Mouse (Mus musculus) heart, embryonic 10.5 days (tissue): ENCODE results near the gene Ssbp3. TPM values are rescaled to one million over a fixed set of nuclear protein-coding genes. Genes with fewer than 3 reads are reported as not detected.

Experiments used
- DNase-seq: peaks from one replicate; pipeline ENCODE4 v3.0.0-alpha.2; 2017; ENCODE audit warnings: low spot score
- H3K27ac ChIP-seq: fragments of 300-500 bp; sonication (generic); 2 replicates; pipeline ENCODE4 v1.5.1; 2016; ENCODE audit warnings: mild to moderate bottlenecking
- H3K27me3 ChIP-seq: fragments of 300-500 bp; sonication (generic); 2 replicates; pipeline ENCODE4 v1.6.1; 2016; ENCODE audit warnings: mild to moderate bottlenecking; ENCODE audit not compliant: poor library complexity, insufficient read depth, severe bottlenecking
- H3K36me3 ChIP-seq: fragments of 300-500 bp; sonication (generic); 2 replicates; pipeline ENCODE4 v1.6.1; 2016; ENCODE audit warnings: mild to moderate bottlenecking, moderate library complexity
- H3K4me1 ChIP-seq: fragments of 300-500 bp; sonication (generic); 2 replicates; pipeline ENCODE4 v1.6.1; 2016; ENCODE audit warnings: mild to moderate bottlenecking
- H3K4me3 ChIP-seq: fragments of 300-500 bp; sonication (generic); 2 replicates; pipeline ENCODE4 v1.5.1; 2016; ENCODE audit warnings: mild to moderate bottlenecking, moderate library complexity
- H3K9me3 ChIP-seq: fragments of 300-500 bp; sonication (generic); 2 replicates; pipeline ENCODE4 v1.6.1; 2016; ENCODE audit warnings: mild to moderate bottlenecking, moderate library complexity
- WGBS: fragments of 180-500 bp; shearing (Covaris S2); methylation state at CpG from one replicate; pipeline ENCODE4 v1.1.7; 2016; 5-methylcytosine and 5-hydroxymethylcytosine counted together
- polyA plus RNA-seq: library from polyadenylated mRNA; unstranded; fragments of >200 nt; fragmentation: Nextera tagmentation; extraction: Ambion mirVana; gene quantifications from 2 replicates; pipeline ENCODE4 v1.2.1, GENCODE M21; 2016

Gene Ssbp3
- polyA plus RNA-seq, result 69.6 and 139 TPM in 2 replicates

GRCm38 (mm10) chr4:106910201-106911172 is at the start of gene Ssbp3:
Gene Ssbp3 (plus strand): TSS chr4:106910701.
- Histone ChIP-seq H3K9me3 (no peaks in the 10 kb centered on the region), H3K4me1 (peaks cover 75% of the 10 kb centered on the region), H3K27me3 (no peaks in the 10 kb centered on the region), H3K36me3 (peaks cover 26% of the 10 kb centered on the region), H3K27ac (peak within 1 kb of the TSS; percentile 99), H3K4me3 (peak within 1 kb of the TSS; percentile 100)
- WGBS, result under 1% methylated on average over 44 of the region's 51 CpGs
- DNase-seq, result peak; percentile 87

- DNase-seq, result no peak
- Histone ChIP-seq H3K36me3 (no peaks in the 10 kb centered on the region), H3K4me3 (no peak overlapping the region), H3K27ac (peak overlapping the region; percentile 91), H3K27me3 (no peaks in the 10 kb centered on the region), H3K4me1 (peaks cover 86% of the 10 kb centered on the region), H3K9me3 (no peaks in the 10 kb centered on the region)
- WGBS, result 66% methylated on average over 8 of the region's 8 CpGs
Observed at GRCm38 (mm10) chr4:106861871-106862270, 48.6 kb upstream of the Ssbp3 start.

- WGBS, result 31% methylated on average over 7 of the region's 7 CpGs
- no peak for DNase-seq
- Histone ChIP-seq H3K27ac (peak overlapping the region; percentile 91), H3K27me3 (no peaks in the 10 kb centered on the region), H3K4me1 (peaks cover 90% of the 10 kb centered on the region), H3K4me3 (no peak overlapping the region), H3K36me3 (no peaks in the 10 kb centered on the region), H3K9me3 (no peaks in the 10 kb centered on the region)
Observed at GRCm38 (mm10) chr4:106862317-106862716, 48.2 kb upstream of the Ssbp3 start.

- WGBS, result 48% methylated on average over 3 of the region's 3 CpGs
- no peaks in the 10 kb centered on the region for H3K36me3 ChIP-seq
- H3K4me1 ChIP-seq, result peaks cover 92% of the 10 kb centered on the region
- H3K27ac ChIP-seq, result peak overlapping the region; percentile 91
- no peak overlapping the region for H3K4me3 ChIP-seq
- H3K9me3 ChIP-seq, result no peaks in the 10 kb centered on the region
- H3K27me3 ChIP-seq, result no peaks in the 10 kb centered on the region
- no peak for DNase-seq
Observed at GRCm38 (mm10) chr4:106862767-106863370, 47.6 kb upstream of the Ssbp3 start.

- WGBS, result 16% methylated on average over 19 of the region's 19 CpGs
- H3K9me3 ChIP-seq, result no peaks in the 10 kb centered on the region
- no peaks in the 10 kb centered on the region for H3K27me3 ChIP-seq
- peaks cover 90% of the 10 kb centered on the region for H3K4me1 ChIP-seq
- H3K4me3 ChIP-seq, result no peak overlapping the region
- peak overlapping the region; percentile 91 for H3K27ac ChIP-seq
- no peak for DNase-seq
- no peaks in the 10 kb centered on the region for H3K36me3 ChIP-seq
Observed at GRCm38 (mm10) chr4:106865415-106866110, 44.9 kb upstream of the Ssbp3 start.

- no peak for DNase-seq
- H3K27ac ChIP-seq, result peak overlapping the region; percentile 91
- H3K4me3 ChIP-seq, result no peak overlapping the region
- WGBS, result 38% methylated on average over 5 of the region's 5 CpGs
- H3K9me3 ChIP-seq, result no peaks in the 10 kb centered on the region
- no peaks in the 10 kb centered on the region for H3K36me3 ChIP-seq
- H3K27me3 ChIP-seq, result no peaks in the 10 kb centered on the region
- H3K4me1 ChIP-seq, result peaks cover 87% of the 10 kb centered on the region
Observed at GRCm38 (mm10) chr4:106866381-106866780, 44.1 kb upstream of the Ssbp3 start.

- Histone ChIP-seq H3K27ac (peak overlapping the region; percentile 91), H3K27me3 (no peaks in the 10 kb centered on the region), H3K4me3 (no peak overlapping the region), H3K9me3 (no peaks in the 10 kb centered on the region), H3K4me1 (peaks cover 82% of the 10 kb centered on the region), H3K36me3 (no peaks in the 10 kb centered on the region)
- peak; percentile 87 for DNase-seq
- WGBS, result 2% methylated on average over 7 of the region's 7 CpGs
Observed at GRCm38 (mm10) chr4:106866845-106867244, 43.7 kb upstream of the Ssbp3 start.

GRCm38 (mm10) chr4:106868737-106869438 is 41.6 kb upstream of the Ssbp3 start:
- peak; percentile 85 for DNase-seq
- Histone ChIP-seq H3K36me3 (no peaks in the 10 kb centered on the region), H3K9me3 (no peaks in the 10 kb centered on the region), H3K27ac (peak overlapping the region; percentile 85), H3K27me3 (no peaks in the 10 kb centered on the region), H3K4me1 (peaks cover 62% of the 10 kb centered on the region), H3K4me3 (0 out of 2 replicates have a peak overlapping the region, but pooled peaks have one; percentile 12)
- WGBS, result 32% methylated on average over 12 of the region's 12 CpGs

GRCm38 (mm10) chr4:106869539-106869951 is 41.0 kb upstream of the Ssbp3 start:
- 55% methylated on average over 3 of the region's 3 CpGs for WGBS
- Histone ChIP-seq H3K4me3 (0 out of 2 replicates have a peak overlapping the region, but pooled peaks have one; percentile 12), H3K9me3 (no peaks in the 10 kb centered on the region), H3K27me3 (no peaks in the 10 kb centered on the region), H3K27ac (peak overlapping the region; percentile 85), H3K4me1 (peaks cover 55% of the 10 kb centered on the region), H3K36me3 (no peaks in the 10 kb centered on the region)
- no peak for DNase-seq

GRCm38 (mm10) chr4:106870556-106870955 is 39.9 kb upstream of the Ssbp3 start:
- no peak for DNase-seq
- Histone ChIP-seq H3K9me3 (no peaks in the 10 kb centered on the region), H3K4me1 (peaks cover 45% of the 10 kb centered on the region), H3K27ac (no peak overlapping the region), H3K36me3 (no peaks in the 10 kb centered on the region), H3K27me3 (no peaks in the 10 kb centered on the region), H3K4me3 (no peak overlapping the region)
- 24% methylated on average over 2 of the region's 2 CpGs for WGBS

GRCm38 (mm10) chr4:106874501-106874900 is 36.0 kb upstream of the Ssbp3 start:
- no peak for DNase-seq
- no peak overlapping the region for H3K4me3 ChIP-seq
- H3K36me3 ChIP-seq, result no peaks in the 10 kb centered on the region
- peaks cover 11% of the 10 kb centered on the region for H3K4me1 ChIP-seq
- WGBS, result 79% methylated on average over 7 of the region's 7 CpGs
- H3K27me3 ChIP-seq, result no peaks in the 10 kb centered on the region
- no peaks in the 10 kb centered on the region for H3K9me3 ChIP-seq
- H3K27ac ChIP-seq, result no peak overlapping the region

- DNase-seq, result no peak
- WGBS, result 77% methylated on average over 6 of the region's 6 CpGs
- H3K27ac ChIP-seq, result no peak overlapping the region
- H3K27me3 ChIP-seq, result no peaks in the 10 kb centered on the region
- no peaks in the 10 kb centered on the region for H3K9me3 ChIP-seq
- no peaks in the 10 kb centered on the region for H3K4me1 ChIP-seq
- H3K36me3 ChIP-seq, result no peaks in the 10 kb centered on the region
- H3K4me3 ChIP-seq, result no peak overlapping the region
Observed at GRCm38 (mm10) chr4:106881101-106881500, 29.4 kb upstream of the Ssbp3 start.
